Mouse (Mus musculus) ES-E14 (cell line): ENCODE results near the gene Uggt1. TPM values are rescaled to one million over a fixed set of nuclear protein-coding genes. Genes with fewer than 3 reads are reported as not detected.

Experiments
- DNase-seq: peaks from one replicate; pipeline ENCODE4 v3.0.0-alpha.2; 2013; ENCODE audit warnings: low read depth, low spot score
- H3K27ac ChIP-seq: 2 replicates; pipeline ENCODE4 v1.5.1; 2012; ENCODE audit warnings: low read depth, mild to moderate bottlenecking, low read length, moderate library complexity, mixed read lengths; ENCODE audit not compliant: poor library complexity, insufficient read depth, severe bottlenecking
- H3K36me3 ChIP-seq: 2 replicates; pipeline ENCODE4 v1.6.1; 2012; ENCODE audit warnings: mild to moderate bottlenecking, low read length, moderate library complexity, mixed read lengths; ENCODE audit not compliant: control insufficient read depth, poor library complexity, insufficient read depth, severe bottlenecking
- H3K4me1 ChIP-seq, 2 experiments: fragments of 150-350 bp in 1 of 2; sonication (generic) in 1 of 2; 2 replicates each; pipeline ENCODE4 v1.6.1; 2012; ENCODE audit warnings: low read length in 2 of 2, mild to moderate bottlenecking in 1 of 2, mixed read lengths in 1 of 2; ENCODE audit not compliant: control insufficient read depth in 2 of 2, insufficient read depth in 2 of 2, poor library complexity in 1 of 2
- H3K4me3 ChIP-seq, 2 experiments: fragments of 150-350 bp in 1 of 2; sonication (generic) in 1 of 2; 2 replicates each; pipeline ENCODE4 v1.5.1; 2012; ENCODE audit warnings: low read length in 2 of 2, low read depth in 1 of 2, mild to moderate bottlenecking in 1 of 2, mixed read lengths in 1 of 2; ENCODE audit not compliant: insufficient read depth in 1 of 2, poor library complexity in 1 of 2, severe bottlenecking in 1 of 2
- H3K9ac ChIP-seq: 2 replicates; pipeline ENCODE4 v1.6.1; 2012; ENCODE audit warnings: low read depth, mild to moderate bottlenecking, low read length, mixed read lengths; ENCODE audit not compliant: poor library complexity, insufficient read depth, severe bottlenecking
- H3K9me3 ChIP-seq: fragments of 150-350 bp; sonication (generic); 2 replicates; pipeline ENCODE4 v1.6.1; 2012; ENCODE audit warnings: low read depth, mild to moderate bottlenecking, low read length; ENCODE audit not compliant: control insufficient read depth, insufficient read depth
- CHD2 ChIP-seq: IDR thresholded peaks from 2 replicates; pipeline ENCODE4 v1.6.1; 2014; ENCODE audit warnings: mild to moderate bottlenecking, low read depth, low read length, inconsistent platforms
- HCFC1 ChIP-seq: IDR thresholded peaks from 2 replicates; pipeline ENCODE4 v1.6.1; 2012; ENCODE audit warnings: low read length, inconsistent platforms, borderline replicate concordance; ENCODE audit not compliant: insufficient read depth
- MAFK ChIP-seq: IDR thresholded peaks from 2 replicates; pipeline ENCODE4 v1.6.1; 2014; ENCODE audit warnings: mild to moderate bottlenecking, low read depth, low read length, inconsistent platforms; ENCODE audit not compliant: insufficient read depth
- ZC3H11A ChIP-seq: IDR thresholded peaks from 2 replicates; pipeline ENCODE4 v1.6.1; 2012; ENCODE audit warnings: low read depth, mild to moderate bottlenecking, inconsistent platforms, low read length, borderline replicate concordance
- ZNF384 ChIP-seq: IDR thresholded peaks from 2 replicates; pipeline ENCODE4 v1.6.1; 2012; ENCODE audit warnings: low read depth, low read length, inconsistent platforms
- in situ Hi-C, 2 experiments: fragments of 600-800 bp; cut with MboI; formaldehyde crosslinking; loops; one replicate each; pipeline ENCODE4 v1.15.1; 2025; ENCODE audit warnings: low sequenced_read_pairs in 2 of 2, inconsistent platforms in 1 of 2; ENCODE audit not compliant: unreplicated experiment in 2 of 2
- total RNA-seq: library from RNA; depleted of rRNA; stranded (reverse); fragments of 300-350 nt; gene quantifications from 2 replicates; pipeline ENCODE4 v1.2.3, GENCODE M21; 2012

Gene Uggt1
- total RNA-seq, 1 experiment, result 136 TPM

DNA sequence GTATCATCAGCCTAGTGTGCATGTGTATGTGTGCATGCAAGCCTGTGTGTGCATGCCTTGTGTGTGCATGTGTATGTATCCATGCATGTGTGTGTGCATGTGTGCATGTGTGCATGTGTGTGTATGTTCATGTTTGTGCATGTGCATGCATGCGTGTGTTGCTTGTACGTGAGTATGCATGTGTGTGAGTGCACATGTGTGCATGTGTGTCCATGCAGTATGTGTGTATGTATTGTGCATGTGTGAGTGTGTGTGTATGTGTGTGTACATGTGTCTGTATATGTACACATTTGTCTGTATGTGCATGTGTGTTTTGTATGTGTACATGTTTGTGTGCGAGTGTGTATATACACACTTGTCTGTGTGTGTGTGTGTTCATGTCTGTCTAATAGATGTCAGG lies 23.1 kb upstream of the Uggt1 start:
- H3K36me3 ChIP-seq, result no peaks in the 10 kb centered on the region
- no peak for DNase-seq
- no peak overlapping the region for H3K4me3 ChIP-seq
- no peak overlapping the region for H3K9ac ChIP-seq
- no peaks in the 10 kb centered on the region for H3K9me3 ChIP-seq
- no peak overlapping the region for H3K27ac ChIP-seq
- H3K4me1 ChIP-seq, result peaks cover 0 to 2% of the 10 kb centered on the region in 2 experiments; a peak in 2 of 4 replicates
- in situ Hi-C loops, result no loop called here
- TF ChIP-seq ZNF384 (no peak), HCFC1 (no peak), CHD2 (no peak), MAFK (no peak), ZC3H11A (no peak)

DNA sequence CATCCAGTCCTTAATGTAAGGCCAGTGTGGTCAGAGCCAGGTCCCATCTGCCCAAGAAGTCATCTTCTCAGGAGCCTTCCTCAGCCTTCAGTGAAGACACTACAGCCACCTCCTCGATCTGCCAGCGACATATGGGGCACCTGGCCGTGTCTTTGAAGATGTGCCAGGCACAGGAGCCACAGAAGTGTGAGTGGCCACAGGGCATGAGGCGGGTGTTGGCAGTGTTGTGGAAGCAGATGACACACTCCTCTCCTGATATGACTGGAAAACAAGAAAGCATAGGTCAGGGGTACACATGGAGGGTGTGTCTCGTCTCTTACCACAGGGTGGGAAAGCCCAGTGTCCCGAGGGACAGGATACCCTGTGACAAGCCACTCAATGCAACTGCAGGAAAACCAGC lies 21.8 kb upstream of the Uggt1 start:
- no peaks in the 10 kb centered on the region for H3K36me3 ChIP-seq
- DNase-seq, result no peak
- no peak overlapping the region for H3K27ac ChIP-seq
- TF ChIP-seq ZNF384 (no peak), ZC3H11A (no peak), HCFC1 (no peak), MAFK (no peak), CHD2 (no peak)
- peaks cover 0 to 2% of the 10 kb centered on the region in 2 experiments; a peak in 2 of 4 replicates for H3K4me1 ChIP-seq
- H3K4me3 ChIP-seq, result no peak overlapping the region
- no peaks in the 10 kb centered on the region for H3K9me3 ChIP-seq
- no peak overlapping the region for H3K9ac ChIP-seq
- in situ Hi-C loops, result no loop called here

DNA sequence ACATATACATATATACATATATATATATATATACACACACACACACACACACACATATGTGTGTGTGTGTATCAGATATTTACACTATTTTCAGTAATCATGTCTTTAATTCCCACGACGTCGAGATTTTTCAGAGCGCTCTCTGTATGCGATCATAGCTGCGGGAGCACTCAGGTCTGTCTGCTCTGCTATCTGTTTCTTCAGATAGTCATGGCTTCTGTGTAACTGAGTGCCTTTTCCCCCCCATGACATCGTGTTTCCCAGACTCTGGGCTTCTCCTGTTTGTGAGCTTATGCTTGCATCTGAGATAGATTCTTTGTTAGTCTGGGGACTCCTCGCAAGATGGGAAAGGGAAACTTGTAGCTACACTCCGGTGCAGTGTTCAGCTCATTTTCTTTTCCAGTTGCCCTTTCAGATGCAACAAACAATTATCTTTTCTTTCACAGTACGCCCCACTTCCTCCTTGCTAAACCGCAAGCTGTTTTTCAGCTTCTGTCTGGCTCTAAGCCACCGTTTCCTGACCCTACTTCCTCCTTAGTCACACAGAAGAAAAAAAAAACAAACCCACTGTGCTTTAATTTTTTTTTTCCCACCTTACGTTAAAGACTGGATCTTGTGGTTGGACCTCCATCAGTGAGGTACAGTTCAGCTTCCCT lies 19.4 kb upstream of the Uggt1 start:
- H3K27ac ChIP-seq, result no peak overlapping the region
- no peak overlapping the region for H3K4me3 ChIP-seq
- no peak for TF ChIP-seq ZNF384
- no peak for TF ChIP-seq ZC3H11A
- no peak for TF ChIP-seq MAFK
- TF ChIP-seq HCFC1, result no peak
- TF ChIP-seq CHD2, result no peak
- no peaks in the 10 kb centered on the region for H3K4me1 ChIP-seq
- no peaks in the 10 kb centered on the region for H3K9me3 ChIP-seq
- no peaks in the 10 kb centered on the region for H3K36me3 ChIP-seq
- no peak overlapping the region for H3K9ac ChIP-seq
- no peak for DNase-seq
- in situ Hi-C loops, result no loop called here

DNA sequence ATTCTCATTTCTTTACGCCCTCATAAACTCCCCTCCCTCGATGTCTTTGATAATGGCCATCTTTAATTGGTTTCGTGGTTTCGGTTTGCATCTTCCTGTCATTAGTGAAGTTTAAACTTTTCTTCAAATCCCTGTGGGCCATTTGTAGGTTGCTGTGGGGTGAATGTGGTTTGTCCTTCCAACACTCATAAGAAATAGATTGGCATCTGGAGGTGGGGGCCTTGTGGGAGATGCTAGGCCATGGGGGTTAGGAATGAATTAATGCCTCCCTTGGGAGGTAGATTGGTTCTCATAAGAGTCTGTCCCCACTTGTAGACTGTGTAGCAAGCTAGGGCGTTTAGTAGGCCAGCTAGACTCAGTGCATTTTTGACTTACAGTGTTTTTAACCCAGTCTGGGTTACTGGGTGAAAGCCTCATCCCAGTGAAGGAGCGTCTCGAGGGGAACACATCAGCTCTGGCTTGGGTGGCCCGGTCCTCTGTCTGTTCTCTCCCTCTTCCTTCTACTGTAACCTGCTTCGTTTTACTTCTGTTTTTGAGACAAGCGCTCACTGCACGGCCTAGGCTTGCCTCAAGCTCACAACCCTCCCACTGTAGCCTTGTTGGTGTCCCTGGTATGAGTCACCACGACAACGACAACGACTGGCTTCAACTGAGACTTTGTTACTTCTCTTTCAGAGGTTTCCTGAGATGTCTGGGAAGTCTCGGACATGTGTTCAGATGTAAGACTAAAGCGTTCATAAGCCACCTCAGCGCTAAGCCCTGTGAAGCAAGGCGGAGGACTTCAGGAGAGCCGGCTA lies 17.4 kb upstream of the Uggt1 start:
- Histone ChIP-seq H3K4me1 (no peaks in the 10 kb centered on the region), H3K9me3 (no peaks in the 10 kb centered on the region), H3K36me3 (no peaks in the 10 kb centered on the region), H3K9ac (no peak overlapping the region), H3K4me3 (no peak overlapping the region), H3K27ac (no peak overlapping the region)
- no peak for TF ChIP-seq CHD2
- no peak for TF ChIP-seq ZC3H11A
- TF ChIP-seq HCFC1, result no peak
- no peak for TF ChIP-seq ZNF384
- no peak for TF ChIP-seq MAFK
- in situ Hi-C loops, result no loop called here
- DNase-seq, result no peak
